Mouse (Mus musculus) C2C12 (cell line): ENCODE results near the gene Polk.

ENCODE experiments used
- CTCF ChIP-seq: IDR thresholded peaks from one replicate; pipeline ENCODE4 v1.5.1; 2011; ENCODE audit not compliant: control insufficient read depth, insufficient read depth, insufficient read length
- MYOG ChIP-seq: IDR thresholded peaks from one replicate; pipeline ENCODE4 v1.6.1; 2011; ENCODE audit not compliant: control insufficient read depth, insufficient read length; ENCODE audit errors: extremely low read depth
- USF1 ChIP-seq: IDR thresholded peaks from one replicate; pipeline ENCODE4 v1.6.1; 2011; ENCODE audit warnings: low read depth, mild to moderate bottlenecking, control low read depth, moderate library complexity

GRCm38 (mm10) chr13:96517335-96517734, 25.0 kb downstream of the Polk start:
- TF ChIP-seq CTCF (no peak), USF1 (no peak), MYOG (no peak)
